Mouse (Mus musculus): ENCODE data around the gene Gm49486.

DNA sequence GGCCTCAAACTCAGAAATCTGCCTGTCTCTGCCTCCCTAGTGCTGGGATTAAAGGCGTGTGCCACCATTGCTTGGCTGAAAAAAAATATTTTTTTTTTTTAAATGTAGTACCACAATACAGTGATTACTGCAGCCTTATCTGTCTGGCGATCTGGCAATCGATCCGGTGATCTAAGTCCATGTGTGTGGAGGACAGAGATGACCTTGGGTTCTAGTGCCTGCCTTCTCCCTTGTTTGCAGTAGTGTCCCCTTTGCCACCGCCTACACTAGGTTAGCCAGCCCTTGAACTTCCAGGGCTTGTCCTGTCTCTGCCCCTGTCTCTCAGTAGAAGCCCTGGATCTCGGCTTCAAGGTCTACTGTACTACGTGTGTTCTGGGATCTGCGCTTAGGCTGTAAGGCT is 41.4 kb upstream of the Gm49486 start:
- TF ChIP-seq GATA1 (IDR thresholded peaks at IDR 0.05; ENCODE audit: low read length): peak; percentile 58
- no peak for TF ChIP-seq TAL1 (IDR thresholded peaks at IDR 0.05; ENCODE audit: low read length)
